Mouse (Mus musculus) erythroblast, embryonic 14.5 days (primary cell): ENCODE data around the gene Aqp1. TPM values are rescaled to one million over a fixed set of nuclear protein-coding genes. Genes with fewer than 3 reads are reported as not detected.

Experiments
- H3K27me3 ChIP-seq: 2 replicates; pipeline ENCODE4 v1.6.1; 2012; ENCODE audit warnings: inconsistent platforms; ENCODE audit not compliant: control insufficient read depth
- H3K36me3 ChIP-seq: 2 replicates; pipeline ENCODE4 v1.6.1; 2012; ENCODE audit warnings: mild to moderate bottlenecking, inconsistent platforms; ENCODE audit not compliant: control insufficient read depth
- H3K4me1 ChIP-seq: 2 replicates; pipeline ENCODE4 v1.6.1; 2012; ENCODE audit warnings: inconsistent platforms; ENCODE audit not compliant: control insufficient read depth
- H3K4me3 ChIP-seq: replicated peaks from 2 replicates; pipeline ENCODE3; 2012; ENCODE audit warnings: moderate library complexity, mild to moderate bottlenecking, inconsistent platforms
- H3K9me3 ChIP-seq: 2 replicates; pipeline ENCODE4 v1.6.1; 2012; ENCODE audit warnings: low read length, inconsistent platforms, mixed read lengths; ENCODE audit not compliant: control insufficient read depth
- GATA1 ChIP-seq: IDR thresholded peaks from 2 replicates; pipeline ENCODE4 v1.6.1; 2012; ENCODE audit warnings: low read length, inconsistent platforms, mixed read lengths
- TAL1 ChIP-seq: IDR thresholded peaks from 3 replicates; pipeline ENCODE4 v1.6.1; 2012; ENCODE audit warnings: low read length, inconsistent platforms, mixed read lengths
- polyA plus RNA-seq: library from polyadenylated mRNA; stranded (reverse); fragments of >175 nt; gene quantifications from 2 replicates; pipeline ENCODE4 v1.2.3, GENCODE M21; 2012

Gene Aqp1
- polyA plus RNA-seq, 1 experiment: 7.5 TPM

DNA sequence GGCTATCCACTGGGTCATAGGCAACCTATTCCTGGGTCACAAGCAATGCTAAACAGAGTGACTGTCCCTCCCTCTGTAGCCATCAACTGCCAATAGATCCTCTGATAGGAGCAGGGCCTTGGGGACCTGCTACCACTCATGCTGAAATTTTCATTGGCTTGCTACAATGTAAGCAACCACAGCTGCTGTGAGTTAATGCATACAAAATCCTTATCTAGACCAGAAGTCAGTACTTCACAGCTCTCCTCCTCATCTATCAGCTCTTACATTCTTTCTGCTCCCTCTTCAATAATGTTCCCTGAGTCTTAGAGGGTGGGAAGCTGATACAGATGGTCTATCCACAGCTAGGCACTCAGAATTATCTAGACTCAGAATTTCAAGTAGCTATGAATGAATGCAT lies 30.9 kb downstream of the Aqp1 start:
- TF ChIP-seq TAL1 (no peak), GATA1 (no peak)
- Histone ChIP-seq H3K9me3 (peaks cover 8% of the 10 kb centered on the region), H3K27me3 (no peaks in the 10 kb centered on the region), H3K4me1 (peaks cover 57% of the 10 kb centered on the region), H3K36me3 (peaks cover 7% of the 10 kb centered on the region), H3K4me3 (no peak overlapping the region)

DNA sequence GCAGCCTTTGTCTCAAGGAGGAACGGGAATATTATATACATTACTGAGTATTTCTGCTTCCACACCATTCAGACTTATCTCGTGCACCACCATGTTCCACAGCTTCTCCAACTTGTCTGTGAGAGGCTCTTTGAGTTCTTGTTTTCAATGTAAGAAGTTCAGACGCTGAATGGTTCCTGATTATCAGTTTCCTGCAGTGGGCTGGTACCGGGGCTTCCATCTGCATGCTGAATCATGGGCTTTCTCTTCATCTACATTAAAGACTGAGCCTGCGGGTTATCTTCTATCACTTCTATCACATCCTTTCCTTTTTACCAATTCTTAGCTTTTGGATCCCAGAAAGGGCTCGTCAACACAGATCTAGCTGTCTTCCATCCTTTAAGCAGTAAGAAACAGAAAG lies 34.6 kb downstream of the Aqp1 start:
- Histone ChIP-seq H3K36me3 (peaks cover 7% of the 10 kb centered on the region), H3K4me1 (peaks cover 36% of the 10 kb centered on the region), H3K27me3 (no peaks in the 10 kb centered on the region), H3K9me3 (peaks cover 8% of the 10 kb centered on the region), H3K4me3 (no peak overlapping the region)
- TF ChIP-seq GATA1 (no peak), TAL1 (no peak)

DNA sequence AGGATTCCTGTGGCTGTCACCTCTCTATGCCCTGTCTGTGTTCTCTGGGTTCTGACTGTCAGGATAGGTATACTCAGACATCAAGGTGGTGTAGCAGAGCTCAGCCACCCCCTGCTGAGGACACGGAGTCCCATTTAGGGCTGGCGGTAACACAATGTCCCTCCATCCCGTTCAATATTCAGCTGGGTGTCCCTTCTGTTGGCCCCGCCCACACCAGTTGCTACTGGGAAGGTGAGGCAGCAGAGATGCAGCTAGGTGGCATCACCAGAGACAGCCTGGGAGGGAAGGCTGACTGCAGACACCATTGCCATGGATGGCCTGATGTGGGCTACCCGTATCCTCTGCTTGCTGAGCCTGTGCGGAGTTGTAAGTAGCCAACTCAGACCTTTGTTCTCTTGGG lies 39.8 kb downstream of the Aqp1 start, which contains the start of gene Ghrhr:
Gene Ghrhr (plus strand): TSS at position 220 of the 400 bp plus-strand sequence.
- TF ChIP-seq GATA1 (no peak), TAL1 (no peak)
- no peak within 1 kb of the TSS for H3K4me3 ChIP-seq
- no peaks in the 10 kb centered on the region for H3K27me3 ChIP-seq
- peaks cover 46% of the 10 kb centered on the region for H3K4me1 ChIP-seq
- H3K36me3 ChIP-seq: peaks cover 7% of the 10 kb centered on the region
- H3K9me3 ChIP-seq: peaks cover 8% of the 10 kb centered on the region

DNA sequence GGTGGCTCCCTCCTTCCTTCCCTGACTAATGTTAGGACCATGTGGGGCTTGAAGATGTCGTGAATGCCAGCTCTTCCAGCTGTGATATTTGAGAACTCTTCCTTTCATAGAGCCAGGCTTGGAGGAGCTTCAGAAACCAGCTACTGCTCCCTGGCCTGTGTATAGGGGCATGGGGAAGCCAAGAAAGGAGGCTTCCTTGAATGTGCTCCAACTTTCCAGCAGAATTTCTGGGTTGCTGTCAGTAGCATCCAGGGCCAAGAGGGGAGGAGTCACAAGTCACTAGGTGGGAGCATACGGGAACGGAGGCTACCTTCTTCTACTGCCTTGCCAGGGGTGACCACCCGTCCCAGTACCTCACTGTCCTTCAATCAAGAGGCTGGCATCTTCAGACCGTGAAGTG lies 40.3 kb downstream of the Aqp1 start:
- Histone ChIP-seq H3K4me1 (peaks cover 43% of the 10 kb centered on the region), H3K9me3 (peaks cover 4% of the 10 kb centered on the region), H3K4me3 (no peak overlapping the region), H3K36me3 (peaks cover 4% of the 10 kb centered on the region; the same call in 1 of the 2 replicates), H3K27me3 (no peaks in the 10 kb centered on the region)
- TF ChIP-seq GATA1: no peak
- TF ChIP-seq TAL1: no peak

DNA sequence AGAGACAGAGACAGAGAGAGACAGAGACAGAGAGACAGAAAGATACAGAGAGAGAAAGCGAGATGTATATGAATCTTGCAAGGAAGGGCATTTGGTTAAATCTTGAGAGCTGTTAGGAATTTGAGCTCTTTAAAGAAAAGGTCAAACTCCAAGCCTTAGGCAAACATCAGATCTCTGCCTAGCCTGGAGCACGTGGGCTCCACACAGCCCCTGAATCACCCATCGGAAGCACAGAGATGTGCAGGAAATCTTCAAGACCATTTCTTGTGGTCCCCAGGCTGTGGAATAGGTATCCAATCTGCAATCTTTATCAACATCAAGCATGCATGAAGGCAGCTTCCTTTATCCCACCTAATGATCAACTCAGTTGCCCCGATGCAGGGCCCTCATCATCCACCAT lies 41.2 kb downstream of the Aqp1 start:
- Histone ChIP-seq H3K36me3 (no peaks in the 10 kb centered on the region), H3K4me3 (no peak overlapping the region), H3K27me3 (no peaks in the 10 kb centered on the region), H3K9me3 (no peaks in the 10 kb centered on the region), H3K4me1 (peaks cover 46% of the 10 kb centered on the region)
- TF ChIP-seq GATA1: no peak

DNA sequence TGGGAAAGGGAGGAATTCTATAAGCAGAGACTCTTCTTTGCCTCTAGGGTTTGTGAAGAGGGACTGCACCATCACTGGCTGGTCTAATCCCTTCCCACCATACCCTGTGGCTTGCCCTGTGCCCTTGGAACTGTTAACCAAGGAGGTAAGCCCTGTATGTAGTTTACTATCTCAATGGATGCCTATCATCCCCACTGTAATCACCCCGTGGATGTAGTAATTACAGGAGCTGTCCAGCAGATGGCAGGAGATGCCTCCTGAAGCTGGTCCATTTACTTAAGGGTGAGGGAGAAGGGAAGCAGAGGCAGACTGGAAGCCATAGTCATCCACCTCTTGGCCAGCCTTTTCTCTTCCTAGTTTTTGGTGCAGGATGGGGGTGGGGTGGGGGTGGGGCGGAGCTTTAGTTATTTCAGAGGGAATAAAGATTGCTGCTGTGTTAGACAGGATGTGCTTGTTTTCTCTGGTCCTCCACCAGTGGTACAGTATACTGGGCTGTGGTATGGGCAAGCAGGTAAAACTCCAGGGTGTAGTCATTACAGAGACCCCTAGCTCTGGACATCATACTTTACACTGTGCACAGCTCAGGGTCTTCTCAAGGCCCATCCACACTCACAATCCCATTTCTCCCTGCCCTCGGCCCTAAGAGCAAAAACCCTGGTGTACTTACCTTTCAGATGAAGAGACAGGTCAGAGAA lies 43.6 kb downstream of the Aqp1 start:
- TF ChIP-seq GATA1: no peak
- no peak for TF ChIP-seq TAL1
- no peaks in the 10 kb centered on the region for H3K36me3 ChIP-seq
- H3K27me3 ChIP-seq: no peaks in the 10 kb centered on the region
- no peak overlapping the region for H3K4me3 ChIP-seq
- no peaks in the 10 kb centered on the region for H3K9me3 ChIP-seq
- H3K4me1 ChIP-seq: peaks cover 56% of the 10 kb centered on the region

DNA sequence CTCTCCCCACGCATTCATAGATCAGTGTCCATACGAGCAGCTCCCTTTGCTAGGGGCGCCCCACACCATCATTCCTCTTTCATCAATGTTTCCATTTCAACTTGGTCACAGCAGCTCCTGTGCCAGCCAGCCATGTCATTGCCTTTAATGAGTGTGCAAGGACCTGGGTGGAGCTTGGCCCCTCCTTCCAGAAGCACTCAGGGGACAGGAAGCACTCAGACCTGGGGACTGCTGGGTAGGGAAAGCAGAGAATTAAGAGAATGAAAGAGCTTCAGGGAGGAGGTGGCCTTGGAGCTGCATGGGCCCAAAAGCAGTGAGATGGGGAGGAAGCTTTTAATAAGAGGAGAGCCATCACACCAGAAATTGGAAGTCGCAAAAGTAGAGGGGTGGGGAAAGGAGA lies 45.7 kb downstream of the Aqp1 start:
- Histone ChIP-seq H3K36me3 (no peaks in the 10 kb centered on the region), H3K4me1 (peaks cover 47% of the 10 kb centered on the region)
- TF ChIP-seq GATA1 (no peak), TAL1 (no peak)

DNA sequence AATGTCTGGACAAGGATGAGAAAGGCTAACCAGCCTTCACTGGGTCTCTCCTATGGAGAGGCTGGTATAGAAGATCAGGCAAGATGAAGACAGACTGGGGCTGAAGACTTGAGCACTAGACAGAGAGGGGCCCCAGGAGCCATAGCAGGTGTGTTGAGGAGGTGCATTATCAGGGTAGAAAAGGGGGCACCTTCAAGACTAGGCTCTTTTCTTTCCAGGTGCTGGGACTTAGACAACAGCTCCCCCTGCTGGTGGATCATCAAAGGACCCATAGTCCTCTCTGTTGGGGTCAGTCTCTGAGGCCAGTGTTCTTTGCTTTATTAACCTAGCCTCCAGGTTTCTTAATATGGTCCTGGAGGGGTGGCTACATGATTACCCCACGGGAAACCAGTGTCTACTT lies 47.7 kb downstream of the Aqp1 start:
- TF ChIP-seq GATA1 (no peak), TAL1 (no peak)

More for the DNA sequence above, 45.7 kb downstream of the Aqp1 start:
- H3K9me3 ChIP-seq: no peaks in the 10 kb centered on the region
- H3K27me3 ChIP-seq: no peaks in the 10 kb centered on the region; the same call in 1 of the 2 replicates
- H3K4me3 ChIP-seq: no peak overlapping the region

DNA sequence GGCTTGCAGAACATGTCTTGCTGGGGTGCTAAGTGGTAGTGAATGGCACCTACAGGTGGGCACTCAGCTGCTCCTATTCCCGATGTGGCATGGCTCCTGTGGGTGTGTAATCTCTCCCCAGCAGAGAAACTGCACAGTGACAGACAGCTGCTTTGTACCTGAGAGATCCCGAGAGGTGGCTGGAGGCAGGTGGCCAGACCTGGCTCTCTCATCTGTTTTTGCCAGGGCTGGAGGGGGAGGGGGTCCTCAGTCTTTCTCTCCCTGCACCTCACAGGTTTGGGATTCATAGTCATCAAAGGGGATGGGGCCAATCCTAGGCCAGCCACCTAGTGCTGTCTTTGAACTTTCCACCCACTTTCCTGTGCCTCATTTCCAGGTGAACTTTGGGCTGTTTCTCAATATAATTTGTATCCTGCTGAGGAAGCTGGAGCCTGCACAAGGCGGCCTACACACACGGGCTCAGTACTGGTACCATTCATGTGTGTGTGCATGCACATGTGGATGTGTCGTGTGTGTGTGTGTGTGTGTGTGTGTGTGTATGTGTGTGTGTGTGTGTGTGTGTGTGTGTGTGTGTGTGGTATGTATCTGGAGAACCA lies 48.2 kb downstream of the Aqp1 start:
- Histone ChIP-seq H3K4me1 (peaks cover 34% of the 10 kb centered on the region), H3K4me3 (no peak overlapping the region), H3K36me3 (no peaks in the 10 kb centered on the region), H3K9me3 (no peaks in the 10 kb centered on the region), H3K27me3 (peaks cover 19% of the 10 kb centered on the region)
- TF ChIP-seq GATA1 (no peak), TAL1 (no peak)

More for the DNA sequence above, 47.7 kb downstream of the Aqp1 start:
- Histone ChIP-seq H3K27me3 (peaks cover 14% of the 10 kb centered on the region), H3K4me3 (no peak overlapping the region), H3K9me3 (no peaks in the 10 kb centered on the region), H3K4me1 (peaks cover 39% of the 10 kb centered on the region), H3K36me3 (no peaks in the 10 kb centered on the region)
